Mouse (Mus musculus) ES-E14 (cell line): ENCODE results near the gene Rsbn1. TPM values are rescaled to one million over a fixed set of nuclear protein-coding genes. Genes with fewer than 3 reads are reported as not detected.
A peak's percentile ranks its signal among the peaks of the same experiment; 100 is the strongest.

Experiments used
- DNase-seq: peaks from one replicate; pipeline ENCODE4 v3.0.0-alpha.2; 2013; ENCODE audit warnings: low read depth, low spot score
- H3K27ac ChIP-seq: 2 replicates; pipeline ENCODE4 v1.5.1; 2012; ENCODE audit warnings: low read depth, mild to moderate bottlenecking, low read length, moderate library complexity, mixed read lengths; ENCODE audit not compliant: poor library complexity, insufficient read depth, severe bottlenecking
- H3K36me3 ChIP-seq: 2 replicates; pipeline ENCODE4 v1.6.1; 2012; ENCODE audit warnings: mild to moderate bottlenecking, low read length, moderate library complexity, mixed read lengths; ENCODE audit not compliant: control insufficient read depth, poor library complexity, insufficient read depth, severe bottlenecking
- H3K4me1 ChIP-seq, 2 experiments: fragments of 150-350 bp in 1 of 2; sonication (generic) in 1 of 2; 2 replicates each; pipeline ENCODE4 v1.6.1; 2012; ENCODE audit warnings: low read length in 2 of 2, mild to moderate bottlenecking in 1 of 2, mixed read lengths in 1 of 2; ENCODE audit not compliant: control insufficient read depth in 2 of 2, insufficient read depth in 2 of 2, poor library complexity in 1 of 2
- H3K4me3 ChIP-seq, 2 experiments: fragments of 150-350 bp in 1 of 2; sonication (generic) in 1 of 2; 2 replicates each; pipeline ENCODE4 v1.5.1; 2012; ENCODE audit warnings: low read length in 2 of 2, low read depth in 1 of 2, mild to moderate bottlenecking in 1 of 2, mixed read lengths in 1 of 2; ENCODE audit not compliant: insufficient read depth in 1 of 2, poor library complexity in 1 of 2, severe bottlenecking in 1 of 2
- H3K9ac ChIP-seq: 2 replicates; pipeline ENCODE4 v1.6.1; 2012; ENCODE audit warnings: low read depth, mild to moderate bottlenecking, low read length, mixed read lengths; ENCODE audit not compliant: poor library complexity, insufficient read depth, severe bottlenecking
- H3K9me3 ChIP-seq: fragments of 150-350 bp; sonication (generic); 2 replicates; pipeline ENCODE4 v1.6.1; 2012; ENCODE audit warnings: low read depth, mild to moderate bottlenecking, low read length; ENCODE audit not compliant: control insufficient read depth, insufficient read depth
- CHD2 ChIP-seq: IDR thresholded peaks from 2 replicates; pipeline ENCODE4 v1.6.1; 2014; ENCODE audit warnings: mild to moderate bottlenecking, low read depth, low read length, inconsistent platforms
- HCFC1 ChIP-seq: IDR thresholded peaks from 2 replicates; pipeline ENCODE4 v1.6.1; 2012; ENCODE audit warnings: low read length, inconsistent platforms, borderline replicate concordance; ENCODE audit not compliant: insufficient read depth
- MAFK ChIP-seq: IDR thresholded peaks from 2 replicates; pipeline ENCODE4 v1.6.1; 2014; ENCODE audit warnings: mild to moderate bottlenecking, low read depth, low read length, inconsistent platforms; ENCODE audit not compliant: insufficient read depth
- ZC3H11A ChIP-seq: IDR thresholded peaks from 2 replicates; pipeline ENCODE4 v1.6.1; 2012; ENCODE audit warnings: low read depth, mild to moderate bottlenecking, inconsistent platforms, low read length, borderline replicate concordance
- ZNF384 ChIP-seq: IDR thresholded peaks from 2 replicates; pipeline ENCODE4 v1.6.1; 2012; ENCODE audit warnings: low read depth, low read length, inconsistent platforms
- in situ Hi-C, 2 experiments: fragments of 600-800 bp; cut with MboI; formaldehyde crosslinking; loops; one replicate each; pipeline ENCODE4 v1.15.1; 2025; ENCODE audit warnings: low sequenced_read_pairs in 2 of 2, inconsistent platforms in 1 of 2; ENCODE audit not compliant: unreplicated experiment in 2 of 2
- total RNA-seq: library from RNA; depleted of rRNA; stranded (reverse); fragments of 300-350 nt; gene quantifications from 2 replicates; pipeline ENCODE4 v1.2.3, GENCODE M21; 2012

The Rsbn1 gene
- total RNA-seq, 1 experiment: 14.4 TPM

DNA sequence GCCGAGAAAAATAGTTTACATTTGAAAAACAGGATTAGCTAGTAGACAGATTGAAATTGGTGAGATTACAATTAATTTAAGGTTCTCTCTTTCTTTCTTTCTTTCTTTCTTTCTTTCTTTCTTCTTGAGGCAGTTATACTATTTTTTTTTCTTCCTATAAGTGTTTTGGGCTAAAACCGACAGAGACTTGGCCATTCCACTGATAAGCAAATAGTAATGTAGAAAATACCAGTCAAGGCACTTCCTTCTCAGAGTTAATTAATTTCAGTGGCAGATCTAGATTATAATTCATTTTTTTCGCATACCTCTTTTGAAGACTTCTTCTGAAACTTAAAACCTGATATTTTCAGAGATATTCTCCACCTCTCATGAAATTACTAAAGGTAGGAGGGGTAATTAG is 11.4 kb downstream of the Rsbn1 start:
- Histone ChIP-seq H3K27ac (no peak overlapping the region), H3K9ac (no peak overlapping the region), H3K4me1 (no peaks in the 10 kb centered on the region), H3K4me3 (no peak overlapping the region), H3K9me3 (no peaks in the 10 kb centered on the region), H3K36me3 (no peaks in the 10 kb centered on the region; the same call in 1 of the 2 replicates)
- in situ Hi-C loops: no loop called here
- TF ChIP-seq ZNF384: no peak
- DNase-seq: no peak

DNA sequence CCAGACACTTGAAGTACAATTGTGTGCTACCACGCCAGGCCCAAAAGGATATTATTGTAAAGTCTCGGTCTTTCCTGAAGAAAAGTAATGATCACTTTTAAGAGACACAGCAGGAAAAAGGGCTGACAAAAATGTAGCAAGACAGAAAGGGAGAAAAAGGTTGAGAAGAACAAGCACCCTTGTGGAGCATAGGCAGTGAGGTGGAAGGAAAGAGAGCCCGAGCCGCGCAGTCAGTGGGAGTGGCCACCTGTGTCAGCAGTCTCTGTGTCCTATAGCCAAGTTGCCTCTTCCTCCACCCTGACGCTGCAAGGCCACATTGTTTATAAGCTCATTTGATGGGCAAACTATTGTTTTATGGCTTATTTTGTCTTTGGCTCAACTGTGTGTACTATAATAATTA is 13.6 kb downstream of the Rsbn1 start:
- no peaks in the 10 kb centered on the region for H3K9me3 ChIP-seq
- H3K27ac ChIP-seq: no peak overlapping the region
- no peak overlapping the region for H3K4me3 ChIP-seq
- no peak for DNase-seq
- H3K36me3 ChIP-seq: no peaks in the 10 kb centered on the region; the same call in 1 of the 2 replicates
- no peak overlapping the region for H3K9ac ChIP-seq
- in situ Hi-C loops: no loop called here
- no peaks in the 10 kb centered on the region for H3K4me1 ChIP-seq
- TF ChIP-seq CHD2: no peak
- no peak for TF ChIP-seq ZC3H11A
- TF ChIP-seq HCFC1: no peak
- TF ChIP-seq MAFK: no peak
- TF ChIP-seq ZNF384: no peak

DNA sequence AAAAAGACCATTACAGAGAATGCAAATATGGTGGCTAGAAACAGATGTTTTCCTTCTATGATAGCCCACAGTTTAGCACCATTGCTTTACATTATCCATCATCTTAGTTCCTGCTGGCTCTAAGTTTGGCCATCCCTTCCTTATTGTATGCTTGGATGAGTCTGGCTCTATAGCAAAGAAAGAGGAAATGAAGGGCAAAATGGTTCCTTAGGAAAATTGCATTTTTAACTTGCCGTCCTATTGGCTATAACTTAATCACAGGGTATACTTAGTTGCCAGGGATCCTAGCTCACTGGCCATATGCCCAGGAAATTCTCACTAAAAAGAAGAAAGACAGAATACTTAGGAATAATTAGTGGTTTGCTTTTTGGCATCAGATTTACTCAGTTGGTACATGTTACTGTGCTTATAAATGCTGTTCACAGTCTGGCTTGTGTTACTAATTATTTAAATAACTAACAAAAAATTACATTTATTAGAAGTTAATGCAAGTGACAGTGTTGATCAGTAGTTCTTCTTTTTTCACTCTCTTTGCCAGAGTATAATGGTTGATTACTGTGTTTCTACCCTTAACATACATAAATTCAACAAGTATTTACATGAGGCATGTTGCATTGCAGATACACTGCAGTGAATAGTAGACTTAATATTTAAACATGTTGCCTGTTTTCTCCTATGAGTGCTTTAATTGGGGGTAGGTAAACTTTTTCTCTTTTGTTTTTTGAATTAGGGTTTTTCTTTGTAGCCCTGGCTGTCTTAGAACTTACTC is 31.1 kb downstream of the Rsbn1 start:
- no peak overlapping the region for H3K4me3 ChIP-seq
- 0 out of 4 replicates have a peak, but pooled peaks cover 0 to 2% of the 10 kb centered on the region in 2 experiments for H3K4me1 ChIP-seq
- no peak overlapping the region for H3K27ac ChIP-seq
- TF ChIP-seq CHD2 (no peak), ZNF384 (no peak), ZC3H11A (no peak), MAFK (no peak), HCFC1 (no peak)
- no peak for DNase-seq
- in situ Hi-C loops: no loop called here
- no peaks in the 10 kb centered on the region for H3K36me3 ChIP-seq
- no peaks in the 10 kb centered on the region for H3K9me3 ChIP-seq
- H3K9ac ChIP-seq: no peak overlapping the region

DNA sequence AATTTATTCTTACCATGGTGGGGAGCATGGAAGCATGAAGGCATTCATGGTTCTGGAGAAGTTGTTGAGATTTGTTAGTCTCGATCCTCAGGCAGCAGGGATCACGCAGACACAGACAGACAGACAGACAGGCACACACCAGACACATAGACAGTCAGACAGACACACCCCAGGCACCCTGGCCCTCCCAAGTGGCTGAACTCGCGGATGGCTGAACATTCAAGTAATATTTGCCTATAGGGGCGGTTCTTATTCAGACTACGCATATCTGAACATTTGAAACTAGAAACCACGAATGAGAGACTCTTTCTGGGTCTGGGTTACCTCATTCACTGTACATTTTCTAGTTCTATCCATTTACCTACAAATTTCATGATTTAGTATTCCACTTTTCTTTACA is 34.7 kb downstream of the Rsbn1 start:
- H3K9me3 ChIP-seq: no peaks in the 10 kb centered on the region
- no peak overlapping the region for H3K4me3 ChIP-seq
- no peak overlapping the region for H3K9ac ChIP-seq
- peaks cover 3% of the 10 kb centered on the region; the same call in 1 of the 2 replicates for H3K36me3 ChIP-seq
- in situ Hi-C loops: no loop called here
- 0 out of 4 replicates have a peak, but pooled peaks cover 0 to 2% of the 10 kb centered on the region in 2 experiments for H3K4me1 ChIP-seq
- H3K27ac ChIP-seq: no peak overlapping the region
- no peak for DNase-seq
- TF ChIP-seq ZNF384 (no peak), MAFK (no peak), HCFC1 (no peak), ZC3H11A (no peak), CHD2 (no peak)

DNA sequence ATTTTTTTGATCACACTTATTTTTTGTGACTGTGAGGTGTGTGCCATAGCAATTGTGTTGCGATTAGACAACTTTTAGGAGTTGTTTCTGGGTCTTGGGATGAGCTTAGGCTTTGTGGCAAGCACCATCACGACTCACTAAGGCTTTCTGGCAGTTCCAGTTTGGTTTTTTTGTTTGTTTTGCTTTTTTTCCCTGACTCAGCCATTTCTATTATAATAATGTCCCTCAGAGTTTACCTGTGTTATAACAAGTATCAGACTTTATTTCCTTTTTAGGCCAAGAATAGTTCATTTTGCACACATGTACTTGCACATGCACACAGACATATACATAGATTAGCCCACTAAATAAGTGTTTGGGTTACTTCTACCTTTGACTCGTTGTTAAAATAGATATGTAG is 46.7 kb downstream of the Rsbn1 start:
- Histone ChIP-seq H3K4me3 (no peak overlapping the region), H3K9me3 (no peaks in the 10 kb centered on the region), H3K27ac (no peak overlapping the region), H3K4me1 (no peaks in the 10 kb centered on the region), H3K36me3 (no peaks in the 10 kb centered on the region; the same call in 1 of the 2 replicates), H3K9ac (no peak overlapping the region)
- in situ Hi-C loops: no loop called here
- no peak for DNase-seq
- TF ChIP-seq MAFK (0 out of 2 replicates have a peak, but pooled peaks have one; percentile 39), CHD2 (no peak)
